10 mouse cellular contexts compared by ENCODE assay signal in genomic region chr7:132372752-132373513, GRCm38 (mm10). TPM values are rescaled to one million over a fixed set of nuclear protein-coding genes. Genes with fewer than 3 reads are reported as not detected.
DNase-seq lines count a peak whose midpoint lies in the region; ATAC-seq and TF ChIP-seq lines count a peak whose summit lies in the region.
"Had no signal": no experiment of that assay in that cellular context is flagged by ENCODE, and none has a peak within 500 bp of the region (broad histone marks: within the 10 kb centered on the region; RNA-seq: fewer than 3 reads in every experiment).

No protein-coding gene starts in this region.

- no peak for DNase-seq in stomach, postnatal 0 days (ENCODE audit: low spot score)
- DNase-seq in embryonic facial prominence, embryonic 11.5 days (ENCODE audit: low spot score), result no peak
- DNase-seq in thymus, postnatal 36 days, result no peak
- no peak for DNase-seq in thymus, adult 18-20 months
- DNase-seq in gastrocnemius, adult 2 months, result no peak
- DNase-seq: gastrocnemius, postnatal 25 days; kidney, adult 8-10 months had no signal

- no peak for TF ChIP-seq EP300 in stomach, postnatal 0 days (optimal IDR thresholded peaks at IDR 0.05)

- H3K9me3 ChIP-seq in stomach, embryonic 16.5 days (replicated peaks; ENCODE audit: control insufficient read depth, low read length), result no peaks in the 10 kb centered on the region
- no peaks in the 10 kb centered on the region for H3K9me3 ChIP-seq in stomach, postnatal 0 days (ENCODE audit: control insufficient read depth, low read length)
- H3K9me3 ChIP-seq in embryonic facial prominence, embryonic 11.5 days (replicated peaks; ENCODE audit: control insufficient read depth, low read length), result no peaks in the 10 kb centered on the region
- H3K9me3 ChIP-seq in hindbrain, embryonic 16.5 days (ENCODE audit: control insufficient read depth, low read length), result no peaks in the 10 kb centered on the region
- H3K9me3 ChIP-seq: liver, embryonic 12.5 days had no signal

- intact Hi-C loops in gastrocnemius, adult 2 months (cut with DNase I), result no loop called here

- H3K27me3 ChIP-seq in stomach, embryonic 16.5 days (ENCODE audit: control insufficient read depth, insufficient read depth, low read length), result no peaks in the 10 kb centered on the region
- H3K27me3 ChIP-seq in stomach, postnatal 0 days (ENCODE audit: control insufficient read depth, insufficient read depth, low read length), result no peaks in the 10 kb centered on the region
- H3K27me3 ChIP-seq in embryonic facial prominence, embryonic 11.5 days (ENCODE audit: control insufficient read depth, insufficient read depth, low read length), result no peaks in the 10 kb centered on the region
- H3K27me3 ChIP-seq in hindbrain, embryonic 16.5 days (replicated peaks; ENCODE audit: control insufficient read depth, insufficient read depth, low read length), result no peaks in the 10 kb centered on the region

- H3K36me3 ChIP-seq in stomach, embryonic 16.5 days (ENCODE audit: control insufficient read depth, insufficient read depth, low read length), result no peaks in the 10 kb centered on the region
- no peaks in the 10 kb centered on the region for H3K36me3 ChIP-seq in stomach, postnatal 0 days (ENCODE audit: control insufficient read depth, insufficient read depth, low read length)
- H3K36me3 ChIP-seq in embryonic facial prominence, embryonic 11.5 days (replicated peaks; ENCODE audit: control insufficient read depth, insufficient read depth, low read depth, low read length), result no peaks in the 10 kb centered on the region
- H3K36me3 ChIP-seq in hindbrain, embryonic 16.5 days (ENCODE audit: control insufficient read depth, insufficient read depth, low read length), result no peaks in the 10 kb centered on the region
- H3K36me3 ChIP-seq: liver, embryonic 12.5 days had no signal

- 0 out of 2 replicates have a peak, but pooled peaks have one; percentile 7 for ATAC-seq in stomach, embryonic 16.5 days (ENCODE audit: insufficient read depth, low FRiP score)
- ATAC-seq in stomach, postnatal 0 days (ENCODE audit: low FRiP score, low TSS enrichment), result no peak
- ATAC-seq in embryonic facial prominence, embryonic 11.5 days (replicated peaks; ENCODE audit: insufficient number of reproducible peaks, low FRiP score, low TSS enrichment, low read depth), result peak; percentile 24
- peak; percentile 59 for ATAC-seq in hindbrain, embryonic 16.5 days
- ATAC-seq: liver, embryonic 12.5 days had no signal

- no peak overlapping the region for H3K4me3 ChIP-seq in stomach, embryonic 16.5 days (replicated peaks; ENCODE audit: low read length)
- H3K4me3 ChIP-seq in stomach, postnatal 0 days (ENCODE audit: low read depth, low read length), result no peak overlapping the region
- no peak overlapping the region for H3K4me3 ChIP-seq in embryonic facial prominence, embryonic 11.5 days (ENCODE audit: low read depth, low read length)
- H3K4me3 ChIP-seq in hindbrain, embryonic 16.5 days (ENCODE audit: low read length), result no peak overlapping the region
- no peak overlapping the region for H3K4me3 ChIP-seq in gastrocnemius, adult 2 months
- H3K4me3 ChIP-seq: liver, embryonic 12.5 days had no signal

- H3K4me2 ChIP-seq in stomach, embryonic 16.5 days (ENCODE audit: low read depth, low read length), result no peak overlapping the region
- no peak overlapping the region for H3K4me2 ChIP-seq in stomach, postnatal 0 days (replicated peaks; ENCODE audit: low read depth)
- H3K4me2 ChIP-seq in embryonic facial prominence, embryonic 11.5 days (ENCODE audit: low read depth, low read length), result no peak overlapping the region
- H3K4me2 ChIP-seq in hindbrain, embryonic 16.5 days (ENCODE audit: low read length), result no peak overlapping the region
- H3K4me2 ChIP-seq: liver, embryonic 12.5 days had no signal

- TF ChIP-seq CTCF in stomach, postnatal 0 days (IDR thresholded peaks at IDR 0.05; ENCODE audit: low read depth), result no peak
- no peak for TF ChIP-seq CTCF in gastrocnemius, adult 2 months (IDR thresholded peaks at IDR 0.05)

- peaks cover 8% of the 10 kb centered on the region for H3K4me1 ChIP-seq in stomach, embryonic 16.5 days (ENCODE audit: control insufficient read depth, insufficient read depth, low read length)
- H3K4me1 ChIP-seq in stomach, postnatal 0 days (replicated peaks; ENCODE audit: control insufficient read depth, insufficient read depth), result no peaks in the 10 kb centered on the region; the same call in 1 of the 2 replicates
- H3K4me1 ChIP-seq in embryonic facial prominence, embryonic 11.5 days (ENCODE audit: control insufficient read depth, insufficient read depth, low read length), result no peaks in the 10 kb centered on the region; the same call in 1 of the 2 replicates
- peaks cover 13% of the 10 kb centered on the region for H3K4me1 ChIP-seq in hindbrain, embryonic 16.5 days (ENCODE audit: control insufficient read depth, insufficient read depth, low read depth, low read length)
- H3K4me1 ChIP-seq: liver, embryonic 12.5 days had no signal

- 38% methylated on average over 17 of the region's 17 CpGs for WGBS in stomach, embryonic 16.5 days
- WGBS in stomach, postnatal 0 days, result 26% methylated on average over 17 of the region's 17 CpGs
- WGBS in embryonic facial prominence, embryonic 11.5 days, result 46% methylated on average over 17 of the region's 17 CpGs
- 24% methylated on average over 17 of the region's 17 CpGs for WGBS in hindbrain, embryonic 16.5 days

- H3K27ac ChIP-seq in stomach, embryonic 16.5 days (ENCODE audit: low read length), result no peak overlapping the region
- H3K27ac ChIP-seq in stomach, postnatal 0 days (replicated peaks), result no peak overlapping the region
- no peak overlapping the region for H3K27ac ChIP-seq in embryonic facial prominence, embryonic 11.5 days (replicated peaks; ENCODE audit: low read depth, low read length)
- peak overlapping the region; percentile 59 for H3K27ac ChIP-seq in hindbrain, embryonic 16.5 days (ENCODE audit: low read depth, low read length)
- no peak overlapping the region for H3K27ac ChIP-seq in gastrocnemius, adult 2 months
- H3K27ac ChIP-seq: liver, embryonic 12.5 days had no signal

- H3K9ac ChIP-seq in stomach, embryonic 16.5 days (ENCODE audit: low read length), result no peak overlapping the region
- no peak overlapping the region for H3K9ac ChIP-seq in stomach, postnatal 0 days (ENCODE audit: low read length)
- no peak overlapping the region for H3K9ac ChIP-seq in embryonic facial prominence, embryonic 11.5 days (replicated peaks; ENCODE audit: low read length)
- no peak overlapping the region for H3K9ac ChIP-seq in hindbrain, embryonic 16.5 days (ENCODE audit: low read depth, low read length)
- H3K9ac ChIP-seq: liver, embryonic 12.5 days had no signal

RNA-seq across cellular contexts. Expression of gene Chst15, which starts 55.9 kb away (rescaled TPM):
- 24.6 and 25.5 TPM in 2 replicates for polyA plus RNA-seq in stomach, embryonic 16.5 days (2015; fragmentation: Nextera tagmentation; extraction: Ambion mirVana)
- 11.5 and 12.1 TPM in 2 replicates for polyA plus RNA-seq in stomach, postnatal 0 days (2015; fragmentation: Nextera tagmentation; extraction: Ambion mirVana)
- polyA plus RNA-seq in embryonic facial prominence, embryonic 11.5 days (2014; fragmentation: Nextera tagmentation; extraction: Ambion mirVana), result 8.7 and 10.5 TPM in 2 replicates
- 18.5 and 24.4 TPM in 2 replicates for polyA plus RNA-seq in hindbrain, embryonic 16.5 days (2015; fragmentation: Nextera tagmentation; extraction: Ambion mirVana)
- total RNA-seq in gastrocnemius, adult 2 months (2021), result 1 to 10 TPM; 2.6 to 3.0 TPM
